Mouse (Mus musculus): ENCODE results near the gene Prr22. TPM values are rescaled to one million over a fixed set of nuclear protein-coding genes. Genes with fewer than 3 reads are reported as not detected.

Gene Prr22
- polyA plus RNA-seq, 1 experiment from 2014 or later, result 1.6 TPM

GRCm38 (mm10) chr17:56756703-56757399 lies 13.2 kb upstream of the Prr22 start:
- Histone ChIP-seq H3K4me1 (ENCODE audit: control insufficient read depth, insufficient read depth, low read length) (peaks cover 15% of the 10 kb centered on the region; the same call in 1 of the 2 replicates), H3K9ac (replicated peaks; ENCODE audit: low read depth, low read length) (peak overlapping the region; percentile 57), H3K27me3 (ENCODE audit: control insufficient read depth, insufficient read depth, low read length) (peaks cover 26% of the 10 kb centered on the region), H3K4me3 (ENCODE audit: low read depth, low read length) (peak overlapping the region; percentile 57), H3K27ac (ENCODE audit: low read length) (no peak overlapping the region), H3K36me3 (ENCODE audit: control insufficient read depth, insufficient read depth, low read length) (no peaks in the 10 kb centered on the region), H3K9me3 (ENCODE audit: control insufficient read depth, low read depth, low read length) (no peaks in the 10 kb centered on the region), H3K4me2 (replicated peaks; ENCODE audit: low read depth, low read length) (peak overlapping the region; percentile 100)
- WGBS, result 1% methylated on average over 47 of the region's 51 CpGs
- ATAC-seq (ENCODE audit: insufficient number of reproducible peaks, insufficient read depth, low FRiP score, low read depth), result 0 out of 2 replicates have a peak, but pooled peaks have one; percentile 3

DNA sequence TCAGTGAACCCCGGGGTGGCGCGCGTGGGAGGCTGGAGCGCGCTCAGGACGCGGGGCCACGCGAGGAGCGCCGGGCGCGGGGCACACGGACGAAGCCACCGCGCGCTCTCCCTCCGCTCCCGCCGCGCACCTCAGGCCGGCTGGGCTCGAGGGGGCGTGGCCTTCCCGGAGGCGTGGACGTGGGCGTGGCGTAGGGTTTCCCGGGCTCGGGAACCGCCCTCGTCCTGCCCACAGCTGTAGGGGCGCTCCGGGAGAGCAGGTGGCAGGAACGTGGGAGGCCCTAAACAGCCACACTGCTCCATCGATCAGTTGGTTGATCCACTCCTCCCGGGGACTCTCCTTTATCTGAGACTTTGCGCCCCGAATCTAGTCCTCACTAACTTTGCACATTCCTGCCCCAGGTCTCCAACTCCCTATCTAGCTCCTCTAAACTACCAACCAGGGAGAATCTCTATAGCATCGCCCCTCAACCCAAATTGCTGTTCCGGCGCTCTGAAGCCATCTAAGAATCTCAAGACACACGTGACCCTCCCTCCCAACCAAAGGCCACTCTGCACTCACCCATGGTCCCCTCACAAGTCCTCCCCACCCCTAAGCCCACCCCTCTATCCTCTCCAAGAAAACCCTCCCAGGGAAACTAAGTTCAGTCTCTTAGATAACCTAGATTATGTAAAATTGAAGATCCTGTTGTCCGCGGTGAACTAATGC lies 12.5 kb upstream of the Prr22 start, which contains the start of gene Nrtn:
Nrtn (minus strand) TSS at position 115 of the 708 bp plus-strand sequence.
- WGBS, result under 1% methylated on average over 42 of the region's 48 CpGs
- peak within 1 kb of the TSS; percentile 57 for H3K4me3 ChIP-seq (ENCODE audit: low read depth, low read length)
- peaks cover 19% of the 10 kb centered on the region; the same call in 1 of the 2 replicates for H3K4me1 ChIP-seq (ENCODE audit: control insufficient read depth, insufficient read depth, low read length)

GRCm38 (mm10) chr17:56758132-56758531 lies 11.9 kb upstream of the Prr22 start:
- H3K27ac ChIP-seq (ENCODE audit: low read length), result no peak overlapping the region

More for the DNA sequence above, 12.5 kb upstream of the Prr22 start, which contains the start of gene Nrtn:
- Histone ChIP-seq H3K36me3 (ENCODE audit: control insufficient read depth, insufficient read depth, low read length) (no peaks in the 10 kb centered on the region), H3K27me3 (ENCODE audit: control insufficient read depth, insufficient read depth, low read length) (peaks cover 23% of the 10 kb centered on the region), H3K9ac (replicated peaks; ENCODE audit: low read depth, low read length) (peak within 1 kb of the TSS; percentile 57), H3K27ac (ENCODE audit: low read length) (no peak within 1 kb of the TSS), H3K4me2 (replicated peaks; ENCODE audit: low read depth, low read length) (peak within 1 kb of the TSS; percentile 100), H3K9me3 (ENCODE audit: control insufficient read depth, low read depth, low read length) (no peaks in the 10 kb centered on the region)
- ATAC-seq (ENCODE audit: insufficient number of reproducible peaks, insufficient read depth, low FRiP score, low read depth), result peak; percentile 77

DNA sequence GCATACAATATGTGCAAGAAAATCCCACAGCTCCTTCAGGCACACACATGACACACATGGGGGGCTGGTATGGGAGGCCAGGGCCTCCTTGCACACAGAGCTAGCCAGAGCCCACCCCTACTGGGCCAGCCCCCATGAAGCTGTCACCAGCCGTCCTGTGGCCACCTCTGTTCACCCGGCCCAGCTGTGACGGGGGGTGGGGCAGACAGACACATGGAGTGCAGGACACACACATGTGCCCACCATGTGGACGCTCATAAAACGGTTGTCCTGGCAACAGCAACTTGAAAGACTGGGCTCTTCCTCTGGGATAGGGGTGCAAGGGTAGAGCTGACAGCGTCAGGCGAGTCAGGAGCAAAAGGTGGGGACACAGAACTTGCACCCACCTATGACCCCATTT lies 10.8 kb upstream of the Prr22 start:
- H3K27ac ChIP-seq (ENCODE audit: low read length), result no peak overlapping the region
- no peaks in the 10 kb centered on the region for H3K9me3 ChIP-seq (ENCODE audit: control insufficient read depth, low read depth, low read length)
- H3K36me3 ChIP-seq (ENCODE audit: control insufficient read depth, insufficient read depth, low read length), result no peaks in the 10 kb centered on the region
- H3K4me2 ChIP-seq (replicated peaks; ENCODE audit: low read depth, low read length), result no peak overlapping the region
- no peak for ATAC-seq (ENCODE audit: insufficient number of reproducible peaks, insufficient read depth, low FRiP score, low read depth)
- peaks cover 13% of the 10 kb centered on the region for H3K27me3 ChIP-seq (ENCODE audit: control insufficient read depth, insufficient read depth, low read length)
- H3K4me1 ChIP-seq (ENCODE audit: control insufficient read depth, insufficient read depth, low read length), result peaks cover 17% of the 10 kb centered on the region; the same call in 1 of the 2 replicates
- WGBS, result 59% methylated on average over 7 of the region's 7 CpGs
- no peak overlapping the region for H3K9ac ChIP-seq (replicated peaks; ENCODE audit: low read depth, low read length)
- H3K4me3 ChIP-seq (ENCODE audit: low read depth, low read length), result no peak overlapping the region

More at GRCm38 (mm10) chr17:56758132-56758531, 11.9 kb upstream of the Prr22 start:
- peak overlapping the region; percentile 100 for H3K4me2 ChIP-seq (replicated peaks; ENCODE audit: low read depth, low read length)
- ATAC-seq (ENCODE audit: insufficient number of reproducible peaks, insufficient read depth, low FRiP score, low read depth), result no peak
- no peak overlapping the region for H3K4me3 ChIP-seq (ENCODE audit: low read depth, low read length)
- peaks cover 21% of the 10 kb centered on the region for H3K27me3 ChIP-seq (ENCODE audit: control insufficient read depth, insufficient read depth, low read length)
- no peaks in the 10 kb centered on the region for H3K9me3 ChIP-seq (ENCODE audit: control insufficient read depth, low read depth, low read length)
- H3K9ac ChIP-seq (replicated peaks; ENCODE audit: low read depth, low read length), result no peak overlapping the region
- no peaks in the 10 kb centered on the region for H3K36me3 ChIP-seq (ENCODE audit: control insufficient read depth, insufficient read depth, low read length)
- H3K4me1 ChIP-seq (ENCODE audit: control insufficient read depth, insufficient read depth, low read length), result peaks cover 21% of the 10 kb centered on the region; the same call in 1 of the 2 replicates
- 7% methylated on average over 12 of the region's 12 CpGs for WGBS

- ATAC-seq (ENCODE audit: insufficient number of reproducible peaks, insufficient read depth, low FRiP score, low read depth), result no peak
- Histone ChIP-seq H3K27ac (ENCODE audit: low read length) (no peak overlapping the region), H3K9ac (replicated peaks; ENCODE audit: low read depth, low read length) (no peak overlapping the region), H3K9me3 (ENCODE audit: control insufficient read depth, low read depth, low read length) (no peaks in the 10 kb centered on the region), H3K27me3 (ENCODE audit: control insufficient read depth, insufficient read depth, low read length) (no peaks in the 10 kb centered on the region; the same call in 1 of the 2 replicates), H3K4me2 (replicated peaks; ENCODE audit: low read depth, low read length) (no peak overlapping the region), H3K4me1 (ENCODE audit: control insufficient read depth, insufficient read depth, low read length) (peaks cover 23% of the 10 kb centered on the region; the same call in 1 of the 2 replicates), H3K4me3 (ENCODE audit: low read depth, low read length) (no peak overlapping the region), H3K36me3 (ENCODE audit: control insufficient read depth, insufficient read depth, low read length) (no peaks in the 10 kb centered on the region)
- WGBS, result 69% methylated on average over 3 of the region's 3 CpGs
Observed at GRCm38 (mm10) chr17:56761077-56761476, 9.0 kb upstream of the Prr22 start.

GRCm38 (mm10) chr17:56761991-56762410 lies 8.0 kb upstream of the Prr22 start:
- H3K36me3 ChIP-seq (ENCODE audit: control insufficient read depth, insufficient read depth, low read length), result peaks cover 6% of the 10 kb centered on the region; the same call in 1 of the 2 replicates
- peak; percentile 55 for ATAC-seq (ENCODE audit: insufficient number of reproducible peaks, insufficient read depth, low FRiP score, low read depth)
- whole genome bisulfite sequencing, result 0% methylated on average over 28 of the region's 28 CpGs

GRCm38 (mm10) chr17:56762769-56763731 lies 7.0 kb upstream of the Prr22 start:
- H3K4me2 ChIP-seq (replicated peaks; ENCODE audit: low read depth, low read length), result no peak overlapping the region
- 45% methylated on average over 27 of the region's 27 CpGs for WGBS
- H3K9ac ChIP-seq (replicated peaks; ENCODE audit: low read depth, low read length), result no peak overlapping the region; the same call in 1 of the 2 replicates
- ATAC-seq (ENCODE audit: insufficient number of reproducible peaks, insufficient read depth, low FRiP score, low read depth), result no peak
- H3K4me3 ChIP-seq (ENCODE audit: low read depth, low read length), result no peak overlapping the region
- H3K36me3 ChIP-seq (ENCODE audit: control insufficient read depth, insufficient read depth, low read length), result peaks cover 14% of the 10 kb centered on the region
- H3K27ac ChIP-seq (ENCODE audit: low read length), result peak overlapping the region; percentile 81; the same call in 1 of the 2 replicates
- no peaks in the 10 kb centered on the region for H3K27me3 ChIP-seq (ENCODE audit: control insufficient read depth, insufficient read depth, low read length)
- H3K4me1 ChIP-seq (ENCODE audit: control insufficient read depth, insufficient read depth, low read length), result peaks cover 13% of the 10 kb centered on the region; the same call in 1 of the 2 replicates
- no peaks in the 10 kb centered on the region for H3K9me3 ChIP-seq (ENCODE audit: control insufficient read depth, low read depth, low read length)

More at GRCm38 (mm10) chr17:56761991-56762410, 8.0 kb upstream of the Prr22 start:
- no peaks in the 10 kb centered on the region for H3K9me3 ChIP-seq (ENCODE audit: control insufficient read depth, low read depth, low read length)
- H3K9ac ChIP-seq (replicated peaks; ENCODE audit: low read depth, low read length), result peak overlapping the region; percentile 36; the same call in 1 of the 2 replicates
- no peaks in the 10 kb centered on the region for H3K27me3 ChIP-seq (ENCODE audit: control insufficient read depth, insufficient read depth, low read length)
- peaks cover 18% of the 10 kb centered on the region; the same call in 1 of the 2 replicates for H3K4me1 ChIP-seq (ENCODE audit: control insufficient read depth, insufficient read depth, low read length)
- peak overlapping the region; percentile 81 for H3K27ac ChIP-seq (ENCODE audit: low read length)
- H3K4me3 ChIP-seq (ENCODE audit: low read depth, low read length), result peak overlapping the region; percentile 37
- H3K4me2 ChIP-seq (replicated peaks; ENCODE audit: low read depth, low read length), result peak overlapping the region; percentile 71
